Mouse (Mus musculus) common myeloid progenitor, adult 5-6 weeks (primary cell): ENCODE results near the gene Ryk. TPM values are rescaled to one million over a fixed set of nuclear protein-coding genes. Genes with fewer than 3 reads are reported as not detected.

Source experiments
- ATAC-seq: replicated peaks from 2 replicates; pipeline ENCODE4 v1.8.0; 2016; ENCODE audit warnings: low read depth, mild to moderate bottlenecking, moderate TSS enrichment, inconsistent platforms; ENCODE audit not compliant: poor library complexity, severe bottlenecking
- total RNA-seq: library from RNA; stranded (forward); fragments of 200-1000, 187-1606 nt; gene quantifications from 2 replicates; pipeline ENCODE4 v1.2.3, GENCODE M21; 2017

Gene Ryk
- total RNA-seq: 7.0 and 8.8 TPM in 2 replicates

GRCm38 (mm10) chr9:102834742-102835591 is at the start of gene Ryk:
TSS of gene Ryk (plus strand) at chr9:102834917.
- peak; percentile 56 for ATAC-seq

- no peak for ATAC-seq
Observed at GRCm38 (mm10) chr9:102789491-102789890, 45.2 kb upstream of the Ryk start.

- ATAC-seq: peak; percentile 96
Observed at GRCm38 (mm10) chr9:102791845-102792244, 42.9 kb upstream of the Ryk start.

- ATAC-seq: no peak
Observed at GRCm38 (mm10) chr9:102792836-102793235, 41.9 kb upstream of the Ryk start.

GRCm38 (mm10) chr9:102793286-102793809 is 41.4 kb upstream of the Ryk start:
- ATAC-seq: no peak

GRCm38 (mm10) chr9:102798406-102798805 is 36.3 kb upstream of the Ryk start:
- ATAC-seq: no peak

- no peak for ATAC-seq
Observed at GRCm38 (mm10) chr9:102806056-102806573, 28.6 kb upstream of the Ryk start.

- peak; percentile 71 for ATAC-seq
Observed at GRCm38 (mm10) chr9:102811192-102811591, 23.5 kb upstream of the Ryk start.

- no peak for ATAC-seq
Observed at GRCm38 (mm10) chr9:102818228-102818627, 16.5 kb upstream of the Ryk start.

- no peak for ATAC-seq
Observed at GRCm38 (mm10) chr9:102828604-102829003, 6.1 kb upstream of the Ryk start.

GRCm38 (mm10) chr9:102831541-102831940 is 3.2 kb upstream of the Ryk start:
- ATAC-seq: no peak

- ATAC-seq: 0 out of 2 replicates have a peak, but pooled peaks have one; percentile 4
Observed at GRCm38 (mm10) chr9:102834414-102834741, 339 bp upstream of the Ryk start.

- no peak for ATAC-seq
Observed at GRCm38 (mm10) chr9:102836279-102836678, 1.6 kb downstream of the Ryk start.

GRCm38 (mm10) chr9:102840792-102841778 is 6.4 kb downstream of the Ryk start:
- peak; percentile 62 for ATAC-seq

- ATAC-seq: no peak
Observed at GRCm38 (mm10) chr9:102841832-102842231, 7.1 kb downstream of the Ryk start.

- no peak for ATAC-seq
Observed at GRCm38 (mm10) chr9:102842498-102842897, 7.8 kb downstream of the Ryk start.

- ATAC-seq: no peak
Observed at GRCm38 (mm10) chr9:102843577-102843976, 8.9 kb downstream of the Ryk start.

GRCm38 (mm10) chr9:102845851-102846250 is 11.1 kb downstream of the Ryk start:
- ATAC-seq: no peak

GRCm38 (mm10) chr9:102846348-102846747 is 11.6 kb downstream of the Ryk start:
- no peak for ATAC-seq
